Mouse (Mus musculus): ENCODE results near the gene Nfkbib. TPM values are rescaled to one million over a fixed set of nuclear protein-coding genes. Genes with fewer than 3 reads are reported as not detected.

Gene Nfkbib
- polyA plus RNA-seq, 1 experiment: 13.8 TPM

DNA sequence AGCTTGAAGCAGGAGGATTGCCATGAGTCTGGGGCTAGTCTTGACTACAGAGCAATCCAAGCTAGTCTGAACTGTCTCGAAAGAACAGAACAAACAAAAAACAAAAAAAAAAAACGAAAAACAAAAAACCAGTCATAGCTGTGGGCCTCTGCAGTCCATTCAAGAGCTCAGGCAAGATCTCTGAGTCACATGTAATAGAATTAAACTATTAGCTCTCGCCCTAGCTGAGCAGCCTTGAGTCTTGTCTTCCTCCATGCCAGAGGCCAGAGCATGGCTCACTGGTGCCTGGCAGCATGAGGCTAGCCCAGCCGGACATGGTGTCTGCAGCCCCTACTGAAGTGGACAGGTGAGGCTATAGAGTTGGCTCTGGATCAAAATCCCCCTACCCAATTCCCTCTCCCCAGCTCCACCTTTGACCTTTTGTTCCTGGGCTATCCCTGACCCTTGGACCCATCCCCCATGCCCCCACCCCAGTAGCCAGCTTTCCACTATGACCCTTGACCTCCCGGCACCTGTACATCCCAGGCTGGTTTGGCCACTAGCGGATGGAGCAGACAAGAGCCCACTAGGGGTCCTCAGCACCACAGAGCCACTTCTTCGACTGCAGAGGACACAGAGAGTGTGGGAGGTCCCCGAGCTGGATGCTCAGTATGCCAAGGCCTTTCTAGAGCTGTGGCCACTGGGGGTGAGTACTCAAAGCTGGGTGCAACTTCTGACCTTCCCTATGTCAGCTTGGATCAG lies 22.9 kb upstream of the Nfkbib start:
- Histone ChIP-seq H3K4me1 (ENCODE audit: control insufficient read depth, insufficient read depth, low read length) (peaks cover 3% of the 10 kb centered on the region; the same call in 1 of the 2 replicates), H3K4me3 (ENCODE audit: insufficient read depth, low read length) (no peak overlapping the region), H3K27ac (ENCODE audit: insufficient read depth, low read length) (peak overlapping the region; percentile 35; the same call in 1 of the 2 replicates)
- TF ChIP-seq POLR2A (IDR thresholded peaks at IDR 0.05; ENCODE audit: low read depth, low read length) (no peak), CTCF (IDR thresholded peaks at IDR 0.05; ENCODE audit: borderline replicate concordance, insufficient read depth, low read length) (no peak)

DNA sequence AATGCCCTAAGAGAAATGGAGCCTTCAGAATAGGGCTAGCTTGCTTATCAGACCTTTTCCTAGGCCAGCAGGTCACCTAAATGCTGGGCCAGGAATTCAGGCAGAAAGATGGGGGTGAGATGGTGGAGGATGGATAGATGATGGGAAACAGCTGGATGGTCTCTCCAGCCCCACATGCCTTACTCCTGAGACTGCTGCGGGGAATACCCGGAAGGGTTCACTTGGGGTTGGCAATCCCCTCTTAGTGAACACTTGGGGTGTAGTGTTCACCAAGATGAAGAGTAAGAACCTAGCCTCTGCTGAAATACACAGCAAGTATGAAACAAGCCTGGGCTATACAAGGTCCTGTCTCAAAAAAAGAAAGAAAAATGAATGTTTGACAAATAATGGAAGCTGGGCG lies 21.9 kb upstream of the Nfkbib start:
- Histone ChIP-seq H3K4me3 (ENCODE audit: insufficient read depth, low read length) (no peak overlapping the region), H3K4me1 (ENCODE audit: control insufficient read depth, insufficient read depth, low read length) (peaks cover 3% of the 10 kb centered on the region; the same call in 1 of the 2 replicates), H3K27ac (ENCODE audit: insufficient read depth, low read length) (peak overlapping the region; percentile 2; the same call in 1 of the 2 replicates)
- TF ChIP-seq CTCF (IDR thresholded peaks at IDR 0.05; ENCODE audit: borderline replicate concordance, insufficient read depth, low read length) (no peak), POLR2A (IDR thresholded peaks at IDR 0.05; ENCODE audit: low read depth, low read length) (no peak)

DNA sequence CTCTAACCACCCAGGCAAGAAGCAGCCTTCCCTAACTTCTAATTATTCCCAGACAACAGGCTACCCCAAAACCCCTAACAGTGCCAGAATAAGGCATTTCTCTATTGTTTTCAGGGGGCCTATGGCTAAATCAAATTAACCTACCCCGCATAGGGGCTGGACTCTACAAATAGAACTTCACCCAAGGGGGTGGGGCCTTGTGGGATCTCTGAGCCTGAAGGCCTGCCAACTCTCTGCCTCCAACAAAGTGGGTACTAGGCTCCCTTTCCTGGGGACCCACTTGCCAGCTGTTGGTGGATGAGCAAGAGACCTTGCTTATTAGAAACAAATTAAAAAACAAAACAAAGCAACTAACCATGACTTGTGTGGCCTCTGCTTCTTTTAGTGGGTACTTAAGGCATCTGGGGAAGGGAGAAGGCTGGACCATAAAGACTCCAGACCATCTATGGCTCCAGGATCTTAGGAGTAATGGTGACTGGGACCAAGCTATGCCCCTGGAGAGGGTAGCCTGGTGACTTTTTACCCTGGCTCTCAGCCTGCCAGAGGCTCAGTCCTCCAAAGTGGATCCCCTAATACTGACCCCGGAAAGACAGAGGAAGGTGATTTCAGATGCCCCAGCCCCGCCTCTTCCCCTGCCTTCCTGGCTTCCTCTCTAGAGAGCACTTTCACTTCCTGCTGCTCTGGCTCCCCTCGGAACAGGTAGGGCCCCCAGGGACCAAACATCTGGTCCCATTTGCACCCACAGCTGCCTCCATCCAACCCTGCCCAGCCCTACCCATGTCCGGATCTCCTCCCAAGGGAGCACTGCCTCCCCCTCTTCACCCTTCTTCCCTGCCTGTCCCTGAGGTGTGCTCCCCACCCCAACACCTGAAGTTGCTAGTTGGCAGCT lies 21.2 kb upstream of the Nfkbib start, which contains the start of gene Rinl:
Gene Rinl, plus strand, starts transcription at position 663 of the 889 bp plus-strand sequence.
- TF ChIP-seq POLR2A (IDR thresholded peaks at IDR 0.05; ENCODE audit: low read depth, low read length) (no peak), CTCF (IDR thresholded peaks at IDR 0.05; ENCODE audit: borderline replicate concordance, insufficient read depth, low read length) (no peak)
- Histone ChIP-seq H3K4me1 (ENCODE audit: control insufficient read depth, insufficient read depth, low read length) (peaks cover 3% of the 10 kb centered on the region; the same call in 1 of the 2 replicates), H3K4me3 (ENCODE audit: insufficient read depth, low read length) (no peak within 1 kb of the TSS), H3K27ac (ENCODE audit: insufficient read depth, low read length) (peak within 1 kb of the TSS; percentile 35; the same call in 1 of the 2 replicates)

DNA sequence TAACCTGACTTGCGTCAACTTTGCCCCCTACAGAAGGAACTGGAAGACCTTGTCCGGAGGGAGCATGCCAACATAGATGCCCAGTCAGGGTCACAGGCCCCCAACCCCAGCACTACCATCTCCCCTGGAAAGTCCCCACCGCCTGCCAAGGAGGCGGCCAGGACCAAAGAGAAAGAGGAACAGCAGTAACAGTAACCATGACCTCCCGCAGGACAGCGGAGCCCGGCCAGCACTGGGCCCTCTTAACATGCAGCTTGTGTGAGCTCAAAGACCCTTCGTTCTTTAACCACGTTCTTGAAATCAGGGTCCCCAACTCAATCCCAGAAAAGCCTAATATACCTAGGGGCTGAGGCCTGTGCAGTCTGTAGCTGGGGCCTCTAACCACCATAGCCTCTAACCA lies 20.6 kb upstream of the Nfkbib start:
- TF ChIP-seq POLR2A (IDR thresholded peaks at IDR 0.05; ENCODE audit: low read depth, low read length) (no peak), CTCF (IDR thresholded peaks at IDR 0.05; ENCODE audit: borderline replicate concordance, insufficient read depth, low read length) (no peak)
- peaks cover 3% of the 10 kb centered on the region; the same call in 1 of the 2 replicates for H3K4me1 ChIP-seq (ENCODE audit: control insufficient read depth, insufficient read depth, low read length)
- H3K27ac ChIP-seq (ENCODE audit: insufficient read depth, low read length): no peak overlapping the region
- no peak overlapping the region for H3K4me3 ChIP-seq (ENCODE audit: insufficient read depth, low read length)

DNA sequence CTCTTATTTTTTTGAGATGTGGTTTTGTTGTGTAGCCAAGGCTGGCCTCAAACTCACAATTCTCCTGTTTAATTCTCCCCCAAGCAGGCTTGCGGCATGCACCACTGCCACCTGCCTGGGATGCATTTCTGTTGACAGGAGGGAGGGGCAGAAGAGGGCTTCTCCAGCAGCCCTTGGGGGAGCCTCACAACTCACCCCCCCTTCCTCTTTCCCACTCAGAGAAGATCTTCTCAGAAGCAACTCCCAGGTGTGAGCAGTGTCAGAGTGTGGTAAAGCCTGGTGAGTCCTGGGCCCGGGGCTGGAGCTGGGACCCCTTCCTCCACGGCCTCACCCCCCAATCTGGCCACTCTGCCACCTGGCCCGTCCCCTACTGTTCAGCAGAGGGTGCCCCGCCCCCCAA lies 17.8 kb upstream of the Nfkbib start:
- H3K27ac ChIP-seq (ENCODE audit: insufficient read depth, low read length): no peak overlapping the region
- peaks cover 6% of the 10 kb centered on the region; the same call in 1 of the 2 replicates for H3K4me1 ChIP-seq (ENCODE audit: control insufficient read depth, insufficient read depth, low read length)
- TF ChIP-seq POLR2A (IDR thresholded peaks at IDR 0.05; ENCODE audit: low read depth, low read length) (no peak), CTCF (IDR thresholded peaks at IDR 0.05; ENCODE audit: borderline replicate concordance, insufficient read depth, low read length) (no peak)
- H3K4me3 ChIP-seq (ENCODE audit: insufficient read depth, low read length): no peak overlapping the region

DNA sequence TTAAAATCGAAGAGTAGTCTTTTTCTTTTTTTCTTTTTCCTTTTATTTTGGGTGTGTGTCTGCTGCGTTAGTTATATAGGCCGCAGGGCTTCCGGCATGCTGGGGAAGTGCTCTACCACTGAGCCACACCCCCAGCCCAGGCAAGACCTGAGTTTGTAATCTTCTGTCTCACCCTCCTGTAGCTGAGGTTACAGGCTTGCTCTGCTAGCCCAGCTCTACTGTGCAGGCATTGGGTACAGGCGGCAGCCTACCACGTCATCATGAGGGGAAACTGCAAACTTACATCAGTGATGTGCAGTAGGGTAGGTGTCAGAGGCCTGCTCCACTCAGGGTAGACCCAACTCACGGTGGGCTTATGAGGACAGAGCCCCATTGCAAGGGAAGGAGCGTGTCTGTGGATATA lies 13.9 kb upstream of the Nfkbib start:
- H3K4me1 ChIP-seq (ENCODE audit: control insufficient read depth, insufficient read depth, low read length): peaks cover 3% of the 10 kb centered on the region; the same call in 1 of the 2 replicates
- no peak for TF ChIP-seq POLR2A (IDR thresholded peaks at IDR 0.05; ENCODE audit: low read depth, low read length)
- no peak for TF ChIP-seq CTCF (IDR thresholded peaks at IDR 0.05; ENCODE audit: borderline replicate concordance, insufficient read depth, low read length)
- H3K4me3 ChIP-seq (ENCODE audit: insufficient read depth, low read length): no peak overlapping the region
- H3K27ac ChIP-seq (ENCODE audit: insufficient read depth, low read length): no peak overlapping the region

DNA sequence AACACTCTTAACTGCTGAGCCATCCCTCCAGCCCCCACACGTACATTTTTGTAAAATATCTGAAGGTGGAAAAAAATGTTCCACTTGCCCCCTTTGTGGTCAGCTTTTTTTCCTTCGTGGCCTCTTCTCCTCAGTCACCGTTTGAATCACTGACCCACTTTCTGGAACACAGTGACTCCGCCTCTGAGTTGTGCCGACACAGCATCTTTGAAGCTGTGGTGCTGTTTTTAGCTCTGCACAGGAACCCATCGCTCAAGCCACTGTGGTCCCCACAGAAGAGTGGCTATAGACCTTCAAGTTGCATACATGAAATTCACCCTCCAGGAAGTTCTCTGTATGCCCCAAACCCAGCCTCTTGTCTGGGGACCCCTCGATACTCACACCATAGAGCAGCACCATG lies 13.5 kb upstream of the Nfkbib start:
- TF ChIP-seq CTCF (IDR thresholded peaks at IDR 0.05; ENCODE audit: borderline replicate concordance, insufficient read depth, low read length) (no peak), POLR2A (IDR thresholded peaks at IDR 0.05; ENCODE audit: low read depth, low read length) (no peak)
- H3K4me1 ChIP-seq (ENCODE audit: control insufficient read depth, insufficient read depth, low read length): peaks cover 3% of the 10 kb centered on the region; the same call in 1 of the 2 replicates
- peak overlapping the region; percentile 48; the same call in 1 of the 2 replicates for H3K27ac ChIP-seq (ENCODE audit: insufficient read depth, low read length)
- no peak overlapping the region for H3K4me3 ChIP-seq (ENCODE audit: insufficient read depth, low read length)

DNA sequence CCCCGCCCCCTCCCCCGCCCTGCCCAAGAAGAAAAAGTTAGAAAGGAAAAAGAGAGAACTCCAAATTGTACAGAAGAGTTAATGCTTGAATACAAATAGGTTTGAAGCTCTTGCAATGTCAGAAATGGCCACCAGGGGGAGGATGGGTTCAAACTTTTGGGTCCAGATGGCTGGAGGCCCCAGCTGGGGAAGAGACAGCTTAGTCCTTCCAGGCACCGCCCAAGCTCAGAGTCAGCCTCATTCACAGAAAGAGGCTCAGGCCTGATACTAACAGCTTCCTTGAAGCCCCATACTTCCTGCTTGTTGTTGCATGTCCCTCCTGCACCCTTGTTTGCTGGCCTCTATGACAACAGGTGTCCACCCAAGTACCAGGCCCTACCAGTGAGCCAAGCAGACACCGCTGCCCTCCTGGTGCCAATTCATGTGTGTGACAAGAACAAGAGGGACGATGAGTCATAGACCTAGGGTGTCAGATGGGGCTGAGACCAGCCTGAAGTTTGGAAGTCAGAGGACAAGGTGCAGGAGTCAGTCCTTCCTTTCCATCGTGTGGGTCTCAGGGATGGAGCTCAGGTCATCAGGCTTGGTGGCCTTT lies 12.9 kb upstream of the Nfkbib start:
- Histone ChIP-seq H3K4me1 (ENCODE audit: control insufficient read depth, insufficient read depth, low read length) (peaks cover 3% of the 10 kb centered on the region; the same call in 1 of the 2 replicates), H3K4me3 (ENCODE audit: insufficient read depth, low read length) (no peak overlapping the region), H3K27ac (ENCODE audit: insufficient read depth, low read length) (peak overlapping the region; percentile 48)
- TF ChIP-seq POLR2A (IDR thresholded peaks at IDR 0.05; ENCODE audit: low read depth, low read length) (no peak), CTCF (IDR thresholded peaks at IDR 0.05; ENCODE audit: borderline replicate concordance, insufficient read depth, low read length) (0 out of 2 replicates have a peak, but pooled peaks have one; percentile 31)

DNA sequence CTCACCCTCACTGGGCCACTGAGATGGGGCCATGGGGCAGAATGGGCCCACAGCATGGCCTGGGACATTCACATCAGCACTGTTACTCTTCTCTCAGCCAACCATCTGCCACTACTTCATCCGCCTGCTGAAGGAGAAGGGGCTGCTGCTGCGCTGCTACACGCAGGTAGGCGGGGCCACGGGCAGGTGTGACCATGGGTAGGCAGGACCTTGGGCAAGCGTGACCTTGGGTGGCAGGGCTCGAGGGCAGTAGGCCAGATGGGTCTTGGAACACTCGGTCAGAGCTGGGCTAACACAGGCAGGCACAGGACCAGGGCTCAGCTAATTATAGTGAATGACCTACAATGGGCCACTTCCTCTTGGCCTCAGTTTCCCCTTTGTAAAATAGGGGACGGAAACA lies 11.5 kb upstream of the Nfkbib start:
- Histone ChIP-seq H3K4me1 (ENCODE audit: control insufficient read depth, insufficient read depth, low read length) (peaks cover 3% of the 10 kb centered on the region; the same call in 1 of the 2 replicates), H3K27ac (ENCODE audit: insufficient read depth, low read length) (no peak overlapping the region), H3K4me3 (ENCODE audit: insufficient read depth, low read length) (no peak overlapping the region)
- TF ChIP-seq CTCF (IDR thresholded peaks at IDR 0.05; ENCODE audit: borderline replicate concordance, insufficient read depth, low read length): no peak
- no peak for TF ChIP-seq POLR2A (IDR thresholded peaks at IDR 0.05; ENCODE audit: low read depth, low read length)

All from embryonic fibroblast, embryonic 13.5 days (primary cell).